Mouse (Mus musculus) heart, embryonic 16.5 days (tissue): ENCODE data around the gene Gm36210. TPM values are rescaled to one million over a fixed set of nuclear protein-coding genes. Genes with fewer than 3 reads are reported as not detected.
A peak's percentile ranks its signal among the peaks of the same experiment; 100 is the strongest.

Source experiments
- ATAC-seq: fragments of 200-750 bp; cut with Nextera tagmentation; replicated peaks from 2 replicates; pipeline ENCODE4 v1.8.0; 2017; ENCODE audit warnings: moderate number of reproducible peaks; ENCODE audit not compliant: insufficient read depth, low FRiP score; ENCODE audit errors: extremely low read depth
- H3K27ac ChIP-seq: fragments of 300-500 bp; sonication (generic); 2 replicates; pipeline ENCODE4 v1.5.1; 2014; ENCODE audit warnings: mild to moderate bottlenecking, low read length, control low read depth, moderate library complexity
- H3K27me3 ChIP-seq: fragments of 300-500 bp; sonication (generic); 2 replicates; pipeline ENCODE4 v1.6.1; 2014; ENCODE audit warnings: low read length, mixed read lengths; ENCODE audit not compliant: control insufficient read depth, insufficient read depth
- H3K36me3 ChIP-seq: fragments of 300-500 bp; sonication (generic); 2 replicates; pipeline ENCODE4 v1.6.1; 2014; ENCODE audit not compliant: control insufficient read depth, insufficient read depth
- H3K4me1 ChIP-seq: fragments of 300-500 bp; sonication (generic); 2 replicates; pipeline ENCODE4 v1.6.1; 2014; ENCODE audit warnings: low read length, mixed read lengths; ENCODE audit not compliant: control insufficient read depth, insufficient read depth
- H3K4me2 ChIP-seq: fragments of 300-500 bp; sonication (generic); 2 replicates; pipeline ENCODE4 v1.6.1; 2014; ENCODE audit warnings: low read depth, mild to moderate bottlenecking, control low read depth, low read length
- H3K4me3 ChIP-seq: fragments of 300-500 bp; sonication (generic); 2 replicates; pipeline ENCODE4 v1.5.1; 2014; ENCODE audit warnings: mild to moderate bottlenecking, control low read depth, low read length
- H3K9ac ChIP-seq: fragments of 300-500 bp; sonication (generic); 2 replicates; pipeline ENCODE4 v1.6.1; 2014; ENCODE audit warnings: low read length, control low read depth
- H3K9me3 ChIP-seq: fragments of 300-500 bp; sonication (generic); replicated peaks from 2 replicates; pipeline ENCODE4 v1.6.1; 2016; ENCODE audit warnings: low read length; ENCODE audit not compliant: control insufficient read depth
- WGBS: fragments of 180-500 bp; shearing (Covaris S2); extraction: QIAGEN DNeasy Blood & Tissue Kit; methylation state at CpG from one replicate; pipeline ENCODE4 v1.1.7; 2014; 5-methylcytosine and 5-hydroxymethylcytosine counted together
- polyA plus RNA-seq: library from polyadenylated mRNA; unstranded; fragments of >200 nt; fragmentation: Nextera tagmentation; extraction: Ambion mirVana; gene quantifications from 2 replicates; pipeline ENCODE4 v1.2.1, GENCODE M21; 2015

Gene Gm36210
- polyA plus RNA-seq, 1 experiment from 2014 or later: 0.11 TPM

GRCm38 (mm10) chr7:4912248-4912647, 5.9 kb upstream of the Gm36210 start:
- no peaks in the 10 kb centered on the region for H3K9me3 ChIP-seq
- no peaks in the 10 kb centered on the region for H3K27me3 ChIP-seq
- no peak overlapping the region for H3K4me2 ChIP-seq
- no peak for ATAC-seq
- H3K9ac ChIP-seq: no peak overlapping the region
- H3K27ac ChIP-seq: no peak overlapping the region
- 59% methylated on average over 5 of the region's 5 CpGs for WGBS
- no peaks in the 10 kb centered on the region for H3K36me3 ChIP-seq
- H3K4me1 ChIP-seq: peaks cover 11% of the 10 kb centered on the region
- H3K4me3 ChIP-seq: no peak overlapping the region

GRCm38 (mm10) chr7:4911561-4911960, 5.2 kb upstream of the Gm36210 start:
- no peak overlapping the region for H3K4me2 ChIP-seq
- H3K9me3 ChIP-seq: no peaks in the 10 kb centered on the region
- 32% methylated on average over 9 of the region's 9 CpGs for WGBS
- ATAC-seq: no peak
- no peaks in the 10 kb centered on the region for H3K36me3 ChIP-seq
- H3K9ac ChIP-seq: no peak overlapping the region
- H3K4me1 ChIP-seq: peaks cover 8% of the 10 kb centered on the region
- no peaks in the 10 kb centered on the region for H3K27me3 ChIP-seq
- H3K4me3 ChIP-seq: no peak overlapping the region
- no peak overlapping the region for H3K27ac ChIP-seq

GRCm38 (mm10) chr7:4902404-4902803, 3.9 kb downstream of the Gm36210 start:
- H3K36me3 ChIP-seq: no peaks in the 10 kb centered on the region
- 66% methylated on average over 9 of the region's 9 CpGs for WGBS
- H3K4me1 ChIP-seq: peaks cover 7% of the 10 kb centered on the region
- peaks cover 4% of the 10 kb centered on the region; the same call in 1 of the 2 replicates for H3K9me3 ChIP-seq
- no peak overlapping the region for H3K4me2 ChIP-seq
- H3K4me3 ChIP-seq: no peak overlapping the region
- H3K27ac ChIP-seq: no peak overlapping the region
- ATAC-seq: no peak
- H3K9ac ChIP-seq: no peak overlapping the region
- no peaks in the 10 kb centered on the region for H3K27me3 ChIP-seq

GRCm38 (mm10) chr7:4901171-4901570, 5.1 kb downstream of the Gm36210 start:
- no peak overlapping the region; the same call in 1 of the 2 replicates for H3K27ac ChIP-seq
- H3K36me3 ChIP-seq: no peaks in the 10 kb centered on the region
- H3K4me2 ChIP-seq: peak overlapping the region; percentile 75; the same call in 1 of the 2 replicates
- no peak for ATAC-seq
- no peak overlapping the region; the same call in 1 of the 2 replicates for H3K9ac ChIP-seq
- H3K4me1 ChIP-seq: peaks cover 7% of the 10 kb centered on the region
- H3K9me3 ChIP-seq: peaks cover 4% of the 10 kb centered on the region; the same call in 1 of the 2 replicates
- WGBS: 53% methylated on average over 8 of the region's 8 CpGs
- peak overlapping the region; percentile 44 for H3K4me3 ChIP-seq
- H3K27me3 ChIP-seq: no peaks in the 10 kb centered on the region

- peak; percentile 25; the same call in 1 of the 2 replicates for ATAC-seq
- no peaks in the 10 kb centered on the region for H3K27me3 ChIP-seq
- peak overlapping the region; percentile 88 for H3K27ac ChIP-seq
- no peaks in the 10 kb centered on the region for H3K36me3 ChIP-seq
- H3K4me2 ChIP-seq: peak overlapping the region; percentile 75
- peaks cover 7% of the 10 kb centered on the region for H3K4me1 ChIP-seq
- H3K9ac ChIP-seq: peak overlapping the region; percentile 72
- H3K9me3 ChIP-seq: peaks cover 4% of the 10 kb centered on the region; the same call in 1 of the 2 replicates
- WGBS: 15% methylated on average over 10 of the region's 11 CpGs
- H3K4me3 ChIP-seq: peak overlapping the region; percentile 44
Measured at GRCm38 (mm10) chr7:4900523-4900851, 5.8 kb downstream of the Gm36210 start.

GRCm38 (mm10) chr7:4899649-4900522, 6.4 kb downstream of the Gm36210 start:
- WGBS: 4% methylated on average over 19 of the region's 19 CpGs

GRCm38 (mm10) chr7:4898851-4899648, 7.3 kb downstream of the Gm36210 start:
- H3K9ac ChIP-seq: peak overlapping the region; percentile 72
- WGBS: 23% methylated on average over 18 of the region's 18 CpGs
- H3K27ac ChIP-seq: no peak overlapping the region
- H3K4me2 ChIP-seq: peak overlapping the region; percentile 75
- no peaks in the 10 kb centered on the region for H3K36me3 ChIP-seq
- no peaks in the 10 kb centered on the region for H3K27me3 ChIP-seq
- peaks cover 7% of the 10 kb centered on the region for H3K4me1 ChIP-seq
- peak; percentile 30 for ATAC-seq
- H3K9me3 ChIP-seq: peaks cover 4% of the 10 kb centered on the region; the same call in 1 of the 2 replicates
- H3K4me3 ChIP-seq: peak overlapping the region; percentile 44

More at GRCm38 (mm10) chr7:4899649-4900522, 6.4 kb downstream of the Gm36210 start:
- Histone ChIP-seq H3K27ac (peak overlapping the region; percentile 88), H3K4me1 (peaks cover 7% of the 10 kb centered on the region), H3K4me3 (peak overlapping the region; percentile 44), H3K4me2 (peak overlapping the region; percentile 75), H3K9ac (peak overlapping the region; percentile 72), H3K27me3 (no peaks in the 10 kb centered on the region), H3K36me3 (no peaks in the 10 kb centered on the region), H3K9me3 (peaks cover 4% of the 10 kb centered on the region; the same call in 1 of the 2 replicates)
- ATAC-seq: peak; percentile 79

GRCm38 (mm10) chr7:4895186-4895585, 11.1 kb downstream of the Gm36210 start:
- H3K4me2 ChIP-seq: no peak overlapping the region
- H3K27ac ChIP-seq: no peak overlapping the region
- peaks cover 3% of the 10 kb centered on the region; the same call in 1 of the 2 replicates for H3K36me3 ChIP-seq
- ATAC-seq: no peak
- WGBS: 58% methylated on average over 9 of the region's 11 CpGs
- peaks cover 4% of the 10 kb centered on the region for H3K4me1 ChIP-seq
- H3K9ac ChIP-seq: no peak overlapping the region
- no peaks in the 10 kb centered on the region for H3K9me3 ChIP-seq
- no peak overlapping the region for H3K4me3 ChIP-seq
- no peaks in the 10 kb centered on the region for H3K27me3 ChIP-seq
